Mouse (Mus musculus) heart, embryonic 13.5 days (tissue): ENCODE data around the gene Atp11b. TPM values are rescaled to one million over a fixed set of nuclear protein-coding genes. Genes with fewer than 3 reads are reported as not detected.

Source experiments
- ATAC-seq: fragments of 200-750 bp; cut with Nextera tagmentation; 2 replicates; pipeline ENCODE4 v1.8.0; 2017; ENCODE audit warnings: moderate TSS enrichment; ENCODE audit not compliant: insufficient number of reproducible peaks, low FRiP score, low TSS enrichment; ENCODE audit errors: extremely low read depth
- H3K27ac ChIP-seq: fragments of 300-500 bp; sonication (generic); replicated peaks from 2 replicates; pipeline ENCODE4 v1.5.1; 2015; ENCODE audit warnings: moderate library complexity, mild to moderate bottlenecking, inconsistent platforms
- H3K27me3 ChIP-seq: fragments of 300-500 bp; sonication (generic); replicated peaks from 2 replicates; pipeline ENCODE4 v1.6.1; 2015; ENCODE audit warnings: mild to moderate bottlenecking, inconsistent platforms
- H3K36me3 ChIP-seq: fragments of 300-500 bp; sonication (generic); 2 replicates; pipeline ENCODE4 v1.6.1; 2015; ENCODE audit warnings: mild to moderate bottlenecking, inconsistent platforms
- H3K4me1 ChIP-seq: fragments of 300-500 bp; sonication (generic); 2 replicates; pipeline ENCODE4 v1.6.1; 2015; ENCODE audit warnings: inconsistent platforms
- H3K4me2 ChIP-seq: fragments of 300-500 bp; sonication (generic); 2 replicates; pipeline ENCODE4 v1.6.1; 2015; ENCODE audit warnings: inconsistent platforms, mild to moderate bottlenecking, moderate library complexity
- H3K4me3 ChIP-seq: fragments of 300-500 bp; sonication (generic); 2 replicates; pipeline ENCODE4 v1.5.1; 2015; ENCODE audit warnings: moderate library complexity, mild to moderate bottlenecking, inconsistent platforms
- H3K9ac ChIP-seq: fragments of 300-500 bp; sonication (generic); 2 replicates; pipeline ENCODE4 v1.6.1; 2015; ENCODE audit warnings: inconsistent platforms, mild to moderate bottlenecking, moderate library complexity
- H3K9me3 ChIP-seq: fragments of 300-500 bp; sonication (generic); 2 replicates; pipeline ENCODE4 v1.6.1; 2016; ENCODE audit warnings: inconsistent platforms
- WGBS: fragments of 180-500 bp; shearing (Covaris S2); methylation state at CpG from one replicate; pipeline ENCODE4 v1.1.7; 2015; ENCODE audit warnings: mixed read lengths; 5-methylcytosine and 5-hydroxymethylcytosine counted together
- polyA plus RNA-seq: library from polyadenylated mRNA; unstranded; fragments of >200 nt; fragmentation: Nextera tagmentation; extraction: Ambion mirVana; gene quantifications from 2 replicates; pipeline ENCODE4 v1.2.1, GENCODE M21; 2015

The Atp11b gene
- polyA plus RNA-seq, 1 experiment from 2014 or later = 21.2 TPM

DNA sequence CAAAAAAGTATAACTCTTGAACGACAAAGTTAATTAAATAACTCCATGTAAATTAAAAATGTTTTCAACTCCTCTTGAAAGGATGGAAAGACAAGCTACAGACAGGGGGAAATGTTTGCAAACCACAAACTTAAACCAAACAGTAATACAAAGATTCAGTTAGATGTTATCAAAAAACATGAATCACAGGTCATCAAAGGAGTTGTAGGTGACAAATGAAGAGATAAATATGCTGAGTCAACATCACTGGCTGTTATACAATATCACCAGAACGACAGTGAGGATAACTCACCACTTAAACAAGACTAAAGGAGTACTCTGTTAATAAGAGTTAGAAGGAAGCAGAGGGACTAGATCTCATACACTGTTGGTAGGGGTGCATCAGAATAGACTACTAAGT is 48.1 kb downstream of the Atp11b start:
- Histone ChIP-seq H3K9me3 (no peaks in the 10 kb centered on the region), H3K9ac (no peak overlapping the region), H3K4me3 (no peak overlapping the region), H3K4me1 (no peaks in the 10 kb centered on the region), H3K36me3 (peaks cover 57% of the 10 kb centered on the region), H3K27ac (no peak overlapping the region), H3K4me2 (no peak overlapping the region), H3K27me3 (no peaks in the 10 kb centered on the region)
- no peak for ATAC-seq
- 91% methylated on average over 2 of the region's 2 CpGs for WGBS

DNA sequence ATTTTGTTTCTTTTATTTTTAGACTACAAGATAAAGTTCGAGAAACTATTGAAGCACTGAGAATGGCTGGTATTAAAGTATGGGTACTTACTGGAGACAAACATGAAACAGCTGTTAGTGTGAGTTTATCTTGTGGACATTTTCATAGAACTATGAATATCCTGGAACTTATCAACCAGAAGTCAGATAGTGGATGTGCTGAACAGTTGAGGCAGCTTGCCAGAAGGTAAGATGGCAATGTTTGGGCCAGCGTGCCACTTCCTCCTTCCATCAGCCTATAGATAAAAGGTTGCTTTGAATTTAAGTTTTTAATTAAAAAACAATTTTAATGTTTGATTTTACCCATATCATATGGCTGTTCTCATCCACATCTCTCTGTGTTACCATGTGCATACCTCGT is 66.0 kb downstream of the Atp11b start:
- no peak overlapping the region for H3K9ac ChIP-seq
- H3K9me3 ChIP-seq = no peaks in the 10 kb centered on the region
- no peak overlapping the region for H3K27ac ChIP-seq
- WGBS = 58% methylated on average over 3 of the region's 3 CpGs
- H3K4me1 ChIP-seq = no peaks in the 10 kb centered on the region
- H3K27me3 ChIP-seq = no peaks in the 10 kb centered on the region
- H3K4me3 ChIP-seq = no peak overlapping the region
- peaks cover 63% of the 10 kb centered on the region for H3K36me3 ChIP-seq
- H3K4me2 ChIP-seq = no peak overlapping the region
- no peak for ATAC-seq

DNA sequence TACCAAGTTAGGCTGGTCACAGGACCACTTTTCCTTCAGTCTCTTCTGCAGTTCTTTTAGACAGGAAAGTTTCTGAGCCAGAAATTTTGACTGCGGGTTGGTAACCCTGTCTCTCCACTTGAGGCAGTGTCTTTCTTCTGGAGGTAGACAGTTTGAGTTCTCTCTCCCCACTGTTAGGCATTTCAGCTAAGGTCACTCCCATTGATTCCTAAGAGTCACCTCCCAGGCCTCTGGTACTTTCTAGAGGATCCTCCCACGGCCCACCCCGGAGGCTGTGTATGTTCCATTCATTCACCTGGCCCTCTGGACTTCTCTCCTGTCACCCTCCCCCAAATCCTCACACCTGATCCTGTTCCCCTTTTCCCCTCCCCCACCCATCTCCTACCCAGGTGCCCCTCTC is 68.1 kb downstream of the Atp11b start:
- no peak overlapping the region for H3K9ac ChIP-seq
- WGBS = 93% methylated on average over 3 of the region's 3 CpGs

DNA sequence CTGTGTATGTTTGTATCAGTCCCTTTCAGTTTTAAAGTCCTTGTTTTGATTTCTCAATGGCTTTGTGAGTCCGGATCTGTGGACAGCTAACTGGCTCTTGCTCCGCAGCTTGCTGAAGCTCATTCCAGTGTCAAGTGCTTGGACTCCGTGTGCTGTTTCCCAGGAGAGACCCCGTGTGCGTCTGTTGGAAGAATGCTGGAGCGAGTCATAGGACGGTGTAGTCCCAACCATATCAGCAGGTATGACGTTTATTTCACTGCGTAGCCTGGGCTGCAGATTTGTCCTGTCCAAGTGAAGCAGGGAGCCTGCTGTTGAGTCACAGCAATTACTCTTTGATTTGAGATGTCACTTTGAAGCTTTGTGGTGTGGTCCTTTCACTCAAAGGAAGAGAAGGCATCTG is 95.4 kb downstream of the Atp11b start:
- H3K9me3 ChIP-seq = no peaks in the 10 kb centered on the region
- H3K4me1 ChIP-seq = no peaks in the 10 kb centered on the region
- H3K36me3 ChIP-seq = peaks cover 51% of the 10 kb centered on the region
- H3K27ac ChIP-seq = no peak overlapping the region
- H3K9ac ChIP-seq = no peak overlapping the region
- no peak for ATAC-seq
- peak overlapping the region; percentile 30 for H3K4me2 ChIP-seq
- H3K27me3 ChIP-seq = no peaks in the 10 kb centered on the region
- H3K4me3 ChIP-seq = no peak overlapping the region
- 67% methylated on average over 9 of the region's 9 CpGs for WGBS

More for the DNA sequence above, 68.1 kb downstream of the Atp11b start:
- H3K4me1 ChIP-seq = no peaks in the 10 kb centered on the region
- H3K9me3 ChIP-seq = no peaks in the 10 kb centered on the region
- H3K4me3 ChIP-seq = no peak overlapping the region
- peaks cover 51% of the 10 kb centered on the region for H3K36me3 ChIP-seq
- no peak overlapping the region for H3K4me2 ChIP-seq
- no peaks in the 10 kb centered on the region for H3K27me3 ChIP-seq
- no peak overlapping the region for H3K27ac ChIP-seq
- no peak for ATAC-seq

DNA sequence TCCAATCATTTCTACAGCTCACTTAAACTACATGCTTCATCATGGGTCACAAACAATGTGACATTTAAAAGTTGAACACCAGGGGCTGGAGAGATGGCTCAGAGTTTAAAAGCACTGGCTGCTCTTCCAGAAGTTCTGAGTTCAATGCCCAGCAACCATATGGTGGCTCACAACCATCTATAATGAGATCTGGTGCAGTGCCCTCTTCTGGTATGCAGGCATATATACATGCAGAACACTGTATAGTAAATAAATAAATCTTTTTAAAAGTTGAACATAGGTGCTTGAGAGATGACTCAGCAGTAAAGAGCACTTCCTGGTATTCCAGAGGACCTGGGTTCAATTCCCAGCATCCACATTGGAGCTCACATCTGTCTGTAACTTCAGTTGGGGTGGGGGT is 129.4 kb downstream of the Atp11b start:
- no peak overlapping the region for H3K4me3 ChIP-seq
- no peak overlapping the region for H3K4me2 ChIP-seq
- no peak overlapping the region for H3K9ac ChIP-seq
- H3K9me3 ChIP-seq = peaks cover under 1% of the 10 kb centered on the region; the same call in 1 of the 2 replicates
- H3K27me3 ChIP-seq = no peaks in the 10 kb centered on the region
- H3K36me3 ChIP-seq = peaks cover 4% of the 10 kb centered on the region; the same call in 1 of the 2 replicates
- ATAC-seq = no peak
- no peak overlapping the region for H3K27ac ChIP-seq
- 0 out of 2 replicates have a peak, but pooled peaks cover 5% of the 10 kb centered on the region for H3K4me1 ChIP-seq

DNA sequence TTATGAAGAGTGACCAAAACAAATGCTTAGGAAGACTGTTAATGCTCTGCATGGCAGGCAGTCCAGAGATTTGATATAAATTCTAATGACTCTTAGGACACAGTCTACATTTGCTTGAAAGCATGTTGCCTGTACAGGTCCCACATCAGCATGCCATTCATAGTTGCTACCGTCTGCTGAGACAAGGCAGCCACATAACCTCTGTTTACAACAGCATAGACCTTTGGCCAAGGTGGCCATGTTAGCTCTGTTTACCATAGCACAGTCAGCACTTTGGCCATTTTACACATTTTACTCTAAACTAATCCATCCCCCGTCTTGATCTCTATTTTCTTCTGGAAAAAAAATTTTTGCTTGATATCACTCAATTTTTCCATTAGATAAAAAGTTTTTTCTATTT is 135.6 kb downstream of the Atp11b start:
- Histone ChIP-seq H3K4me2 (no peak overlapping the region), H3K27ac (no peak overlapping the region), H3K9ac (no peak overlapping the region), H3K4me3 (no peak overlapping the region), H3K27me3 (no peaks in the 10 kb centered on the region), H3K4me1 (0 out of 2 replicates have a peak, but pooled peaks cover 5% of the 10 kb centered on the region), H3K36me3 (peaks cover 38% of the 10 kb centered on the region), H3K9me3 (no peaks in the 10 kb centered on the region)
- WGBS = 80% methylated on average over 2 of the region's 2 CpGs
- ATAC-seq = no peak

DNA sequence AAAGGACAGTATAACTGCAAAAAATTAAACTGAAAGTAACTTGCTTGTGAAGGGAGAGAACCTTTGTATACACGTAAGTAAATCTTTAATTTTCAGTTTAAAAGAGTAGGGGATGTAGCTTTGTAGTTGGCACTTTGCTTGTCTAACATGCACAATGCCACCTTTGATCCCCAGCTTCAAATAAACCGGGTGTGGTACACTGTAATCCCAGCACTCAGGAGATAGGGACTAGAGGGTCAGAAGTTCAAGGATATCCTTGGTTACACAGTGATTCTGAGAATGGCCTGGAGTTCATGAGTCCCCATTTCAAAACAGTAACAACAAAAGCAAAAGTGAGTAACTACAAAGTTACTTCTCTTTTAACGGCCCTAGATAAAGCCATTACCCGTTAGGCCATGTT is 137.2 kb downstream of the Atp11b start:
- Histone ChIP-seq H3K4me2 (no peak overlapping the region), H3K27me3 (no peaks in the 10 kb centered on the region), H3K4me3 (no peak overlapping the region), H3K4me1 (no peaks in the 10 kb centered on the region), H3K9ac (no peak overlapping the region), H3K36me3 (peaks cover 41% of the 10 kb centered on the region), H3K27ac (no peak overlapping the region), H3K9me3 (no peaks in the 10 kb centered on the region)
- no peak for ATAC-seq
- 82% methylated on average over 4 of the region's 4 CpGs for WGBS

DNA sequence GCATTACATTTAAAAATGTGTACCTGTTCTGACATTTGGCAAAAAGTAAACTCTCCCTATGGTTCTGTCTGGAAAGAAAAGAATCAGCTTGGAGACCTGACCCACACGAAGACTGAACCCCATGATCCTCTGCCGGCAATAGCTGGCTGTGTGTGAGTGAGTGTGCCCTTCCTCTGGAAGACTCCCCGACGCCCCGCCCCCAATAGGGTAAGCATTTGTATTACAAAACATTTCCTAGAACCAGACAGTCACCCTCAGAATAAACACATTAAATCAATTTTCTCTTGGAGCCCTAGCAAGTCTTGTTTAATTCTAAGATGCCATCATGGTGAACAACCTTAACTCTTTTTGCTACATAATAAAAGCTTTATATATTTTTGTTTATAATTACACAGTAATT is 139.2 kb downstream of the Atp11b start:
- Histone ChIP-seq H3K36me3 (peaks cover 50% of the 10 kb centered on the region), H3K4me1 (no peaks in the 10 kb centered on the region), H3K27ac (no peak overlapping the region), H3K4me3 (no peak overlapping the region), H3K27me3 (no peaks in the 10 kb centered on the region), H3K4me2 (no peak overlapping the region), H3K9ac (no peak overlapping the region), H3K9me3 (no peaks in the 10 kb centered on the region)
- no peak for ATAC-seq
- WGBS = 90% methylated on average over 5 of the region's 5 CpGs

DNA sequence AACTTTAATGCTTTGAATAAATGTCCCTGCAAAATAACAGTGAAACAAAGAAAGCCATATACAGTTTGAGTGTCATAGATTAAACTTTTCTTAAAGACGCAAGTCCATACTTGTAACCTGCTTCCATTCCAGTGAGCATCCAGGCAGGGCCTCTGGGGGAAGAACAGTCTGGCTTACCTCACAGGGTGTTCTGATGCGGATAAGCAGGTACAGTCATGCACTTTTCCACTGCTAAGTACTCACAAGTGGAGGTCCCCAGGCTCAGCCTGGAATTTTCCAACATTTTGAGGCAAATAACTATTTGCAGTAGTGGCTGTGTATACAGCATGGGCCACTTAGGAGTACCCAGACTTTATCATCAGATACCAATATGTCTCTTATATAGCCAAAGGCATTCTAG is 144.0 kb downstream of the Atp11b start:
- Histone ChIP-seq H3K36me3 (peaks cover 49% of the 10 kb centered on the region), H3K9me3 (no peaks in the 10 kb centered on the region), H3K9ac (no peak overlapping the region), H3K27ac (no peak overlapping the region), H3K27me3 (no peaks in the 10 kb centered on the region), H3K4me3 (no peak overlapping the region), H3K4me1 (no peaks in the 10 kb centered on the region), H3K4me2 (no peak overlapping the region)
- no peak for ATAC-seq
- 93% methylated on average over 2 of the region's 2 CpGs for WGBS

DNA sequence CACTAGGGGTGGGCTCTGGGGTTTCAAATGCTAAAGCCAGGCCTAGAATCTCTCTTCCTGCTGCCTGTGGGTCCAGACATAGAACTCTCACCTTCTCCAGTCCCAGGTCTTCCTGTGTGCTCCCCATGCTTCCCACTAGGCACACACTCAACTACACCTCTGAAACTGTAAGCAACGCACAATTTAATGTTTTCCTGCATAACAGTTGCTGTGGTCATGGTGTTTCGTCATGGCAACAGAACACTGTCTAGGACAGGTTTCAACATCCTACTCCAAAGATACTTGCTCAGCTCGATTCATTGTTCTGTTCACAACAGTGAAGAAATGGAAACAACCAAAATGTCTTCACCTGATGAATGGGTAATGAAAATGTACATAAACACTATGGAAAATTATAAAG is 145.2 kb downstream of the Atp11b start:
- Histone ChIP-seq H3K27me3 (no peaks in the 10 kb centered on the region), H3K4me2 (no peak overlapping the region), H3K36me3 (peaks cover 54% of the 10 kb centered on the region), H3K9ac (no peak overlapping the region), H3K4me3 (no peak overlapping the region), H3K9me3 (no peaks in the 10 kb centered on the region), H3K4me1 (peaks cover 4% of the 10 kb centered on the region; the same call in 1 of the 2 replicates), H3K27ac (no peak overlapping the region)
- ATAC-seq = no peak
- WGBS = 96% methylated on average over 3 of the region's 3 CpGs

DNA sequence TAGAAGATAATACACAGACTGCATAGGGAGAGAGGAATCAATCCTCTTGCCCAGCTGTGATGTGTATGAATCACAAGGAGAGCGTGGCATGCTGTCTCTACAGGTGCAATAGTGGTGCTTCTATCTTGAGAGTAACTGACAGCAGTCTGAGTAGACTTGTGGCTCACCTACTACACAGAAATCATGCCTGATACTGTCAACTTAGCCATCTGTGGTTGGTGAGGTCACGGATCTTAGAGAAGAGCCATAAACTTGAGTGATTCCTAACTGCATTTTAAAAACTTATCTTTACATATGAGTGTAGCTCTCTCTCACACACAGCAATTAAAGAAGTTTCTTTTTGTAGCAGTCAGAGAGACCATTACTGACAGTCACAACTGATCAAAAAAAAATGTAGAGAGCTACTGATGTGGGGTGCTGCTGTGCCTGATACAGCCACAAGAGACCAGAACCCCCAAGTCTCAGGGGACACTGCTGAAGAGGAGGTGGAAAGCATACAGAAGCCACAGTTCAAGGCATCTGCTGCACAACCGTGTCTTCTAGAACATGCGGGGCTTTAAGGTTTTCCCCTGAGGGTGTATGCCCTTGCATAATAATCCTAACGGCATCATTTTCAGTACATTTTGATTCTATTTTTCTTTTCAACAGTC is 146.8 kb downstream of the Atp11b start:
- Histone ChIP-seq H3K36me3 (peaks cover 59% of the 10 kb centered on the region), H3K9me3 (no peaks in the 10 kb centered on the region), H3K9ac (no peak overlapping the region), H3K27ac (no peak overlapping the region), H3K4me1 (peaks cover 4% of the 10 kb centered on the region; the same call in 1 of the 2 replicates), H3K4me2 (no peak overlapping the region), H3K27me3 (no peaks in the 10 kb centered on the region), H3K4me3 (no peak overlapping the region)
- WGBS = 93% methylated on average over 5 of the region's 5 CpGs
- no peak for ATAC-seq
